33 mouse cellular contexts compared by ENCODE assay signal in genomic region chr16:23977732-23978131, GRCm38 (mm10). TPM values are rescaled to one million over a fixed set of nuclear protein-coding genes. Genes with fewer than 3 reads are reported as not detected.
A peak's percentile ranks its signal among the peaks of the same experiment; 100 is the strongest.
DNase-seq lines count a peak whose midpoint lies in the region; ATAC-seq and TF ChIP-seq lines count a peak whose summit lies in the region.
"Had no signal": no experiment of that assay in that cellular context is flagged by ENCODE, and none has a peak within 500 bp of the region (broad histone marks: within the 10 kb centered on the region; RNA-seq: fewer than 3 reads in every experiment).

No protein-coding gene starts in this region.

- H3K4me1 ChIP-seq in heart, adult 2 months (ENCODE audit: control insufficient read depth, insufficient read depth, low read length) = peaks cover 6% of the 10 kb centered on the region
- peaks cover 22% of the 10 kb centered on the region for H3K4me1 ChIP-seq in lung, embryonic 16.5 days (replicated peaks; ENCODE audit: control insufficient read depth, insufficient read depth, low read length)
- 0 out of 2 replicates have a peak, but pooled peaks cover 8% of the 10 kb centered on the region for H3K4me1 ChIP-seq in forebrain, postnatal 0 days (ENCODE audit: insufficient read depth)
- peaks cover 22% of the 10 kb centered on the region for H3K4me1 ChIP-seq in midbrain, embryonic 15.5 days

- TF ChIP-seq CTCF in heart, adult 2 months (IDR thresholded peaks at IDR 0.05) = no peak
- no peak for TF ChIP-seq CTCF in forebrain, postnatal 0 days (IDR thresholded peaks at IDR 0.05; ENCODE audit: low read depth)

- H3K27ac ChIP-seq in heart, adult 2 months = peak overlapping the region; percentile 60
- no peak overlapping the region for H3K27ac ChIP-seq in lung, embryonic 16.5 days (ENCODE audit: low read length)
- no peak overlapping the region for H3K27ac ChIP-seq in forebrain, postnatal 0 days (ENCODE audit: low read depth, low read length)
- no peak overlapping the region for H3K27ac ChIP-seq in midbrain, embryonic 15.5 days
- H3K27ac ChIP-seq: forebrain, embryonic 13.5 days; hindbrain, embryonic 14.5 days; left cerebral cortex, adult 2 months; limb, embryonic 12.5 days; midbrain, embryonic 12.5 days; neural tube, embryonic 13.5 days had no signal

- no peak overlapping the region for H3K9ac ChIP-seq in heart, adult 2 months (ENCODE audit: low read depth, low read length)
- no peak overlapping the region for H3K9ac ChIP-seq in lung, embryonic 16.5 days (ENCODE audit: low read length)
- no peak overlapping the region for H3K9ac ChIP-seq in forebrain, postnatal 0 days
- no peak overlapping the region for H3K9ac ChIP-seq in midbrain, embryonic 15.5 days
- H3K9ac ChIP-seq: forebrain, embryonic 13.5 days; heart, embryonic 12.5 days; hindbrain, embryonic 14.5 days; limb, embryonic 12.5 days; midbrain, embryonic 12.5 days; neural tube, embryonic 13.5 days had no signal

- intact Hi-C loops in heart, adult 2 months (cut with DNase I) = no loop called here
- intact Hi-C loops in heart, postnatal 14 days (cut with DNase I) = no loop called here

- TF ChIP-seq EP300 in heart, adult 2 months (IDR thresholded peaks at IDR 0.05; ENCODE audit: insufficient read depth, low read depth, low read length) = no peak

- H3K79me2 ChIP-seq in heart, adult 2 months (replicated peaks; ENCODE audit: control insufficient read depth, insufficient read depth, low read length) = no peaks in the 10 kb centered on the region

- H3K27me3 ChIP-seq in heart, adult 2 months (ENCODE audit: control insufficient read depth, insufficient read depth, low read length) = no peaks in the 10 kb centered on the region
- peaks cover 17% of the 10 kb centered on the region for H3K27me3 ChIP-seq in lung, embryonic 16.5 days (ENCODE audit: control insufficient read depth, insufficient read depth, low read depth, low read length)
- H3K27me3 ChIP-seq in forebrain, postnatal 0 days (ENCODE audit: insufficient read depth, low read length) = peaks cover 15% of the 10 kb centered on the region; the same call in 1 of the 2 replicates
- peaks cover 33% of the 10 kb centered on the region for H3K27me3 ChIP-seq in midbrain, embryonic 15.5 days (replicated peaks)

- 79% methylated on average over 3 of the region's 3 CpGs for WGBS in heart, adult 2 months
- WGBS in lung, embryonic 16.5 days = 70% methylated on average over 3 of the region's 3 CpGs
- WGBS in forebrain, postnatal 0 days = 82% methylated on average over 3 of the region's 3 CpGs
- WGBS in midbrain, embryonic 15.5 days = 81% methylated on average over 3 of the region's 3 CpGs

- H3K36me3 ChIP-seq in heart, adult 2 months (ENCODE audit: control insufficient read depth, insufficient read depth, low read length) = no peaks in the 10 kb centered on the region
- H3K36me3 ChIP-seq in lung, embryonic 16.5 days (ENCODE audit: control insufficient read depth, insufficient read depth, low read length) = peaks cover 11% of the 10 kb centered on the region
- H3K36me3 ChIP-seq in forebrain, postnatal 0 days (ENCODE audit: insufficient read depth) = peaks cover 7% of the 10 kb centered on the region; the same call in 1 of the 2 replicates
- no peaks in the 10 kb centered on the region for H3K36me3 ChIP-seq in midbrain, embryonic 15.5 days (replicated peaks)
- H3K36me3 ChIP-seq: heart, embryonic 12.5 days; limb, embryonic 12.5 days; midbrain, embryonic 12.5 days; neural tube, embryonic 13.5 days had no signal

- DNase-seq in heart, adult 2 months = peak in 1 of 2 experiments; percentile 42
- DNase-seq in heart, postnatal 14 days = no peak
- DNase-seq in adipocyte (ENCODE audit: low spot score) = peak; percentile 94
- peak; percentile 90 for DNase-seq in lung, postnatal 36 days
- no peak for DNase-seq in frontal cortex, postnatal 14 days (ENCODE audit: low spot score in 2 of 2)
- DNase-seq in forebrain, postnatal 0 days = no peak
- DNase-seq: adrenal gland, adult 2 months; cerebellum, adult 18-20 months; kidney, adult 9 months; kidney, postnatal 10 days; thymus, postnatal 4 days had no signal

- no peak overlapping the region for H3K4me2 ChIP-seq in lung, embryonic 16.5 days (ENCODE audit: low read depth, low read length)
- no peak overlapping the region for H3K4me2 ChIP-seq in forebrain, postnatal 0 days (ENCODE audit: low read depth)
- no peak overlapping the region for H3K4me2 ChIP-seq in midbrain, embryonic 15.5 days
- H3K4me2 ChIP-seq: forebrain, embryonic 13.5 days; heart, embryonic 12.5 days; hindbrain, embryonic 14.5 days; limb, embryonic 12.5 days; liver, embryonic 11.5 days; midbrain, embryonic 12.5 days; neural tube, embryonic 13.5 days had no signal

- H3K9me3 ChIP-seq in lung, embryonic 16.5 days (ENCODE audit: control insufficient read depth, low read length) = no peaks in the 10 kb centered on the region
- no peaks in the 10 kb centered on the region for H3K9me3 ChIP-seq in forebrain, postnatal 0 days (ENCODE audit: low read length)
- H3K9me3 ChIP-seq in midbrain, embryonic 15.5 days = no peaks in the 10 kb centered on the region
- H3K9me3 ChIP-seq: forebrain, embryonic 13.5 days; heart, embryonic 12.5 days; limb, embryonic 12.5 days; midbrain, embryonic 12.5 days; neural tube, embryonic 13.5 days had no signal

- no peak for TF ChIP-seq POLR2A in heart, adult 2 months (IDR thresholded peaks at IDR 0.05; ENCODE audit: insufficient read depth, low read depth, low read length)

- no peak overlapping the region for H3K4me3 ChIP-seq in heart, adult 2 months
- H3K4me3 ChIP-seq in lung, embryonic 16.5 days (ENCODE audit: low read length) = no peak overlapping the region
- H3K4me3 ChIP-seq in forebrain, postnatal 0 days (ENCODE audit: low read depth, low read length) = no peak overlapping the region
- no peak overlapping the region for H3K4me3 ChIP-seq in midbrain, embryonic 15.5 days
- H3K4me3 ChIP-seq: forebrain, embryonic 13.5 days; heart, embryonic 12.5 days; left cerebral cortex, adult 2 months; limb, embryonic 12.5 days; midbrain, embryonic 12.5 days; neural tube, embryonic 13.5 days had no signal

- 0 out of 2 replicates have a peak, but pooled peaks have one; percentile 15 for ATAC-seq in lung, embryonic 16.5 days (ENCODE audit: low read depth)
- ATAC-seq in forebrain, postnatal 0 days = no peak
- no peak for ATAC-seq in midbrain, embryonic 15.5 days (replicated peaks)
- ATAC-seq: forebrain, embryonic 13.5 days; intestine, postnatal 0 days had no signal

RNA-seq across cellular contexts. Expression of gene Gm37419, which starts 10.6 kb away (rescaled TPM):
- not detected for total RNA-seq in heart, adult 2 months (2021)
- not detected in 2 replicates for polyA plus RNA-seq in heart, adult 2 months (2012; rRNA removed)
- not detected for total RNA-seq in heart, postnatal 14 days (2021)
- not detected in 2 replicates for polyA plus RNA-seq in lung, embryonic 16.5 days (2015; fragmentation: Nextera tagmentation; extraction: Ambion mirVana)
- not detected in 2 replicates for total RNA-seq in forebrain, postnatal 0 days (2014; rRNA removed)
- polyA plus RNA-seq in forebrain, postnatal 0 days (2015; fragmentation: Nextera tagmentation; extraction: Ambion mirVana) = not detected in 2 replicates
- polyA plus RNA-seq in midbrain, embryonic 15.5 days (2015; fragmentation: Nextera tagmentation; extraction: Ambion mirVana) = not detected in 2 replicates
- total RNA-seq: adrenal gland, adult 2 months; gastrocnemius, adult 18-20 months; granulocyte monocyte progenitor cell, adult 5-6 weeks; hematopoietic stem cell, adult 5-6 weeks; layer of hippocampus, postnatal 10 days; left cerebral cortex, adult 2 months; left cerebral cortex, postnatal 25 days; megakaryocyte, adult 5-6 weeks; MEL had no signal
- polyA plus RNA-seq: adrenal gland, adult 2 months; embryonic facial prominence, embryonic 11.5 days; forebrain, embryonic 13.5 days; heart, embryonic 12.5 days; heart, postnatal 0 days; hindbrain, embryonic 14.5 days; intestine, postnatal 0 days; limb, embryonic 12.5 days; liver, embryonic 11.5 days; liver, embryonic 16.5 days; midbrain, embryonic 12.5 days; neural tube, embryonic 13.5 days; thymus, postnatal 0 days had no signal

RNA-seq across cellular contexts. Expression of gene Bcl6, which starts 10.9 kb away (rescaled TPM):
- total RNA-seq in heart, adult 2 months (2021) = 10 to 100 TPM; 15.4 to 21.7 TPM
- 16.5 and 17.8 TPM in 2 replicates for polyA plus RNA-seq in heart, adult 2 months (2012; rRNA removed)
- total RNA-seq in heart, postnatal 14 days (2021) = 10 to 100 TPM; 14.9 to 17.4 TPM
- 1.6 and 2.4 TPM in 2 replicates for polyA plus RNA-seq in lung, embryonic 16.5 days (2015; fragmentation: Nextera tagmentation; extraction: Ambion mirVana)
- total RNA-seq in forebrain, postnatal 0 days (2014; rRNA removed) = 7.5 and 9.2 TPM in 2 replicates
- polyA plus RNA-seq in forebrain, postnatal 0 days (2015; fragmentation: Nextera tagmentation; extraction: Ambion mirVana) = 0.69 and 0.92 TPM in 2 replicates
- 0.47 and 0.57 TPM in 2 replicates for polyA plus RNA-seq in midbrain, embryonic 15.5 days (2015; fragmentation: Nextera tagmentation; extraction: Ambion mirVana)
- total RNA-seq: MEL had no signal

RNA-seq across cellular contexts. Expression of gene Rtp2, which starts 45.5 kb away (rescaled TPM):
- total RNA-seq in heart, adult 2 months (2021) = not detected
- not detected in 2 replicates for polyA plus RNA-seq in heart, adult 2 months (2012; rRNA removed)
- total RNA-seq in heart, postnatal 14 days (2021) = not detected
- not detected in 2 replicates for polyA plus RNA-seq in lung, embryonic 16.5 days (2015; fragmentation: Nextera tagmentation; extraction: Ambion mirVana)
- 0.38 and 0.62 TPM in 2 replicates for total RNA-seq in forebrain, postnatal 0 days (2014; rRNA removed)
- 0.24 and 0.36 TPM in 2 replicates for polyA plus RNA-seq in forebrain, postnatal 0 days (2015; fragmentation: Nextera tagmentation; extraction: Ambion mirVana)
- polyA plus RNA-seq in midbrain, embryonic 15.5 days (2015; fragmentation: Nextera tagmentation; extraction: Ambion mirVana) = 0.11 and 0.22 TPM in 2 replicates
- total RNA-seq: adrenal gland, adult 2 months; gastrocnemius, adult 18-20 months; granulocyte monocyte progenitor cell, adult 5-6 weeks; hematopoietic stem cell, adult 5-6 weeks; left cerebral cortex, adult 2 months; left cerebral cortex, postnatal 25 days; megakaryocyte, adult 5-6 weeks; MEL had no signal
- polyA plus RNA-seq: adrenal gland, adult 2 months; embryonic facial prominence, embryonic 11.5 days; forebrain, embryonic 13.5 days; heart, embryonic 12.5 days; heart, postnatal 0 days; hindbrain, embryonic 14.5 days; intestine, postnatal 0 days; limb, embryonic 12.5 days; liver, embryonic 11.5 days; liver, embryonic 16.5 days; midbrain, embryonic 12.5 days; neural tube, embryonic 13.5 days; thymus, postnatal 0 days had no signal

Comparison
In these comparisons a context has a peak if more than half of its experiments do, and no peak if none do; other contexts are left out.
1. DNase-seq: peak in adipocyte (single experiment) and lung, postnatal 36 days (single experiment); none in heart, postnatal 14 days (0 of 2), frontal cortex, postnatal 14 days (0 of 2) and forebrain, postnatal 0 days (single experiment).